Mouse (Mus musculus) c-Kit-positive CD71-positive TER-119-negative erythroid progenitor cells, embryonic 14.5 days (primary cell): ENCODE measurements around the gene Srcap.
A peak's percentile ranks its signal among the peaks of the same experiment; 100 is the strongest.
"Not testable (repeated sequence)": the region's sequence is repeated elsewhere in the genome, so short reads cannot be mapped to it uniquely, and the experiment has no call there.

ENCODE experiments used
- DNase-seq: peaks from one replicate; pipeline ENCODE4 v3.0.0-alpha.2; 2013; ENCODE audit warnings: low read depth

Srcap gene

GRCm38 (mm10) chr7:127491846-127492245, 19.9 kb upstream of the Srcap start:
- DNase-seq = no peak

DNA sequence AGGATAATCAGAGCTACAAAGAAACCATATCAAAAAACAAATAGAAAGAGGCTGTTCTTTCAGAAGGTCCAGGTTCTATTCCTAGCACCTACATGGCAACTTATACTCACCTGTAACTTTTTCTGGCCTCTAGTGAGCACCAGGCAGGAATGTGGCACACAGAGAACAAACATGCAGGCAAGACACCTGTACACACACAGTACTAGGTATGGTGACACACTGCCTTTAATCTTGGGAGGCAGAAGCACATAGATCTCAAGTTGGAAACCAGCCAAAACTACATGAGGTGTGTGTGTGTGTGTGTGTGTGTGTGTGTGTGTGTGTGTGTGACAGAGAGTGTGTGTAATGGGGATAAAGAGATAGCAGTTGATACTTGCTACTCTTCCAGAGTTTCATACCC, 17.1 kb upstream of the Srcap start:
- DNase-seq = no peak

DNA sequence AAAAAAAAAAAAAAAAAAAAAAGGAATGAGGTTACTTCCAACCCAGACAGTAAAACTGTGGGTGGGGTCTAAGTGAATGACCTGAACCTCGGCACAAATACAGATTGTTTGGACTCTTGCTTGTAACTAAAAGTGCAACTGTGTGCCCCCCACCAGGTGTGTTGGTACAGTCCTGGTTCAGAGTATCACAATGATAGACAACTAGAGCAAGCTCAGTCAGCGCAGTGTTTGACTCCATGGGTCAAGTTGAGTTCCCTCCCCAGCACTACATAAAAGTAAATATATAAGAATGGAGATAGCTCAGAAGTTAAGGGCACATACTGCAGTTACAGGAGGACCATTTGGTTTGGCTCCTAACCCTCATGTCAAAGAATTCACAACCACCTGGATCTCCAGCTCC, 14.4 kb upstream of the Srcap start:
- DNase-seq = no peak

DNA sequence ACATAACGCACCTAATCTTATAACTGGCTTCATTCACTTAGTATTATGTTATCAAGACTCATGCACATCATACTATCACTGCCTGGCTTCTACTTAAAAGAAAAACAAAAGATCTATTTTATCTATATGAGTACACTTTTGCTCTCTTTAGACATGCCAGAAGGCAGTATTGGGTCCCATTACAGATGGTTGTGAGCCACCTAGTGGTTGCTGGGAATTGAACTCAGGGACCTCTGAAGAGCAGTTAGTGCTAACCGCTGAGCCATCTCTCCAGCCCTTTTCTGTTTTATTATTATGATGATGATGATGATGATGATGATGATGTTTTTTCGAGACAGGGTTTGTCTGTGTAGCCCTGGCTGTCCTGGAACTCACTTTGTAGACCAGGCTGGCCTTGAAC, 13.4 kb upstream of the Srcap start:
- no peak for DNase-seq

DNA sequence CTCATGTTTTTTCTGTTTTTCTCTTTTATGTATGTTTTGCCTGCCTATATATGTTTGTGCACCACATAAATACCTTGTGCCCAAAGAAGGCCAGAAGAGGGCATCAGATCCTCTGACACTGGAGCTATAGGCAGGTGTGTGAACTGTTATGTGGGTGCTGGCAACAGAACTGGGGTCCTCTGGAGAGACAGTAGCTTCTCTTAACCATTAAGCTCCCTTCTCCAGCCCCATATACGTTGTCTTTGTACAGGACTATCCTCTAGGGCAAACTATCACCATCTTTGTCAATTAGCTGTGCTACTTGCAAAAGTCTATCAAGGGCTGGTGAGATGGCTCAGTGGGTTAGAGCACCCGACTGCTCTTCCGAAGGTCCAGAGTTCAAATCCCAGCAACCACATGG, 3.5 kb upstream of the Srcap start:
- DNase-seq = no peak

DNA sequence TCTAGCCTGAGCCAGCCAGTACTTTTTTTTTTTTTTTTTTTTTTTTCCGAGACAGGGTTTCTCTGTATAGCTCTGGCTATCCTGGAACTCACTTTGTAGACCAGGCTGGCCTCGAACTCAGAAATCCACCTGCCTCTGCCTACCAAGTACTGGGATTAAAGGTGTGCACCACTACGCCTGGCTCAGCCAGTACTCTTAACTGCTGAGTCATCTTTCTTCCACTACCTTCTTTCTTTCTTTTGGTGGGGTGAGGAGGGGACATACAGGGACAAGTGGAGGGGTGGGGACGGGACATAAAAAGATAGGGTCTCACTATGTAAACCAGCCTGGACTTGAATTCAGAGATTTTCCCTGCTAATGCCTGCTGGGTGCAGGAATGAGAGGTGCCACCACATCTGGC, 2.0 kb upstream of the Srcap start:
- DNase-seq = not testable (repeated sequence)

DNA sequence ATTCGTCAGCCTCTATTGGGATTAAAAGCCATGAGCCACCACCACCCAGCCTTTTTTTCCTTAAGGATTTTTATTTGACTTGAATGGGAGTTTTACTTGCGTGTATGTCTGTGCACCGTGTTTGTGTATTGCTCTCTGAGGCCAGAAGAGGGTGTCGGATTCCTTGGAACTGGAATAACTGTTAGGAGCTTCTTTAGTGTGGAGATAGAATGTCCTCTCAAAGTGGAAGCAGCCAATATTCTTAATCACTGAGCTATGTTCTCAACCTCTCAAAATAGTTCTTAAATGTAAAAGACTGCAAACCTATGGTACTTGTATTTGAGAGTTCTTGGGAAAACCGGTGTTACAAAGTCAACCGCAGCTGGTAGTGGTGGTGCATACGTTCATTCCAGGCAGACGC, 542 bp upstream of the Srcap start:
- DNase-seq = peak; percentile 22

DNA sequence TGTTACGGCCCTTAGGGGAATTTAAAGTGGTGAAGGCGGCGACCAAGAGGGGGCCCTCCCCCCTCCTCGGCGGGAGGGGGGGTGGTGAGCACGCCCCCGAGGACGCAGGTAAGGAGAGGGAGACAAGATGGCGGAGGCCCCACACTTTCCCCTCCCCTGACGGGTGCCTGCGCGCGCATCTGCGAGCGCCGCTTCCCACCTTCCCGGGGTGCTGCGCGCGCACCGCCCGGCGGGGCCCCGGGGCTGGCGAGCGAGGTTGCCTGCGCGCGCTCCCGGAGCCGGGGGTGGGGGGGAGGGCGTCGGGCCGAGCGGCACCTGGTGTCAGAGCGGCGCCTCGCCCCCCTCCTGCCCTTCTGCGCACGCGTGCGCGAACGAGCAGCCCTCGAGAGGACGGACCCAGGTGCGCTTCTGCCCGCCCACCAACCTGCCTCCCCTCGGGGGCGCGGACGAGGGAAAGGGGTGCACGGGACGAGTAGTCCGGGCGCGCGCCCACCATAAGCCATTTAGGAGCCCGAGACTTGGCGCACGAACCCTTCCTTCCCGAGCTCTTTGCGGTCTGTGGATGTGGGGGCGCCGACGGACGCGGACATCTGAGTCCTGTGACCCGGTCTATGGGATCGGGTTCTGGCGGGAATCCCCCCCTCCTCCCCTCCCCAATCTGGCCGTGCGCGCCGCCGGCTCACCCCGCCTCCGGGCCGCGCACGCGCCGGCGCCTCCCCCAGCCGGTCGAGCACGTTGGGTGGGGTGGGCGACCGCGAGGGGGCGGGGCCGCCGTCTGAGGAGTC, 640 bp downstream of the Srcap start:
- peak; percentile 86 for DNase-seq

DNA sequence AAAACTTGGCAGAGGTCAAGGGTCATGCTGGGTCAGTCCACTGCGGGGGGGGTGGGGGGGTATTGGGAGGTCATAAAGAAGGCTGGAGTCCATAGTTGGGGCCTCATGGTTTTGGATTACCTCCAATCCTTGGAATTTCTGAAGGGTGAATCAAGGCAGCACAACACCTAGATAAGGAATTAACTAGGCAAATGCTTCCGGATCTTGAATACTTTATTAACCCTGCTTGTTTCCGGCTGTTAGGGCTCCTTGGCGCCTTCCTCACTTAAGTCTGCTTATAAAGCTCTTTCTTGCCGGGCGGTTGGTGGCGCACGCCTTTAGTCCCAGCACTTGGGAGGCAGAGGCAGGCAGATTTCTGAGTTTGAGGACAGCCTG, 1.2 kb downstream of the Srcap start:
- no peak for DNase-seq

DNA sequence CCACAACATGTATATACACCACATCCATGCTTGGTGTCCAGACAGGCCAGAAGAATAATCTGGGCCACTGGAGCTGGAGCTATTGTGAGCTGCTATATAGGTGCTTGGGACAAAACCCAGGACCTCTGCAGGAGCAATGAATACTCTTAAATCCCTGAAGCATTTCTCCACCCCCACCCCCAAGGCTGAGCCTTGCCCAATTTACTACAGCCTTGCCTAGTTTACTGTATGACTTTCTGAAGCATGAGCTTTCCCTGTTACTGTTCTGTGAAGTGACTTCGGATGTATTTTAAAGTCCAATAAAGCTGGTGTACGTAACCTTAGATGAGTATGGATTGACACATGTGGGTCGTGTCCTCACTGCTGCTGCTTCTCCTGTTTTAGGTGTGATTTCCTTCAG, 2.0 kb downstream of the Srcap start:
- DNase-seq = no peak

DNA sequence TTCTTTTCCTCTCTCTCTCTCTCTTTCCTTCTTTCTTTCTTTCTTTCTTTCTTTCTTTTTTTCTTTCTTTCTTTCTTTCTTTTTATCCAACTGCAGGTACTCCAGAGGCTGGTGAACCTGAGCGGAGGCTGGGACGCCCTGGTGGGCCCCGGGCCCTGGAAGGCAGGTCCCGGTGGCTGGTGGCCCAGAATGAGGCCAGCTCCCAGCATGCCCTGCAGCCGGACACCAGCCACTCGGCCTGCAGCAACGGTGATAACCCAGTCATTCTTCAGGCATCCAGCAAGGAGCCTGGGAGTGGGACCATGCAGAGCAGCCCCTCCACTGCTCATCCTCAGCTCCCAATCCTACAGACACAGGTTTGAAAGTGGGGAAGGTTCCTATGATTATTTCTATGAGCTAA, 4.1 kb downstream of the Srcap start:
- no peak for DNase-seq

DNA sequence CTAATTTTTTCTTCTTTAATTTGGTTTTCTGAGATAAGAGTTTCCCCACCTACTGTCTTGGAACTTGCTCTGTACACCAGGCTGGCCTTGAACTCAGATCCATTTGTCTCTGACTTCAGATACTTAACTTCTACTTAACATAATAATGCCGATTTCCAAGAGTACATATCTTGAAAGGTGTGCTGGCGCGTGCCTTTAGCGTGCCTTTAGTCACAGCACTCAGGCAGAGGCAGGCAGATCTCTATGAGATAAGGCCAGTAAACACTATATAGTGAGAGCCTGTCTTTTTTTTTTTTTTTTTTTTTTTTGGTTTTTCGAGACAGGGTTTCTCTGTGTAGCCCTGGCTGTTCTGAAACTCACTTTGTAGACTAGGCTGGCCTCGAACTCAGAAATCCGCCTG, 4.6 kb downstream of the Srcap start:
- no peak for DNase-seq

DNA sequence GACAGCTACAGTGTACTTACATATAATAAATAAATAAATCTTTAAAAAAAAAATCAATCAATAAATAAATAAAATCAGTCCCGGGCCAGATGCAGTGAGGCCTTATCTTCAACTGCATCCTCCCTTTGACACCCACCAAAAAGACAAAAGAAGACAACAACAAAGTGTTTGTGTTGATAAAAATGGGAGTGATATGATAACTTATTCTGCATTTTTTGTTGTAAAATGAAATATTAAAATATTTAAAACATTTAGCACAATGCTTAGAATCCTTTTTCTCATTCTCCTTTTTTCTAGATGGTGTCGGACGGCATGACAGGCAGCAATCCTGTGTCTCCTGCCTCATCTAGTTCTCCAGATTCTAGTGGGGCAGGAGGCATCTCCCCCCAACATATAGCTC, 7.5 kb downstream of the Srcap start, which contains the start of gene Gm42715:
Gm42715 (plus strand) TSS at position 301 of the 400 bp plus-strand sequence.
- DNase-seq = no peak

- DNase-seq = no peak
Measured at GRCm38 (mm10) chr7:127541671-127542070, 29.9 kb downstream of the Srcap start.

GRCm38 (mm10) chr7:127549116-127549835, 37.5 kb downstream of the Srcap start:
- DNase-seq = no peak

- DNase-seq = no peak
Measured at GRCm38 (mm10) chr7:127551558-127551957, 39.8 kb downstream of the Srcap start.

DNA sequence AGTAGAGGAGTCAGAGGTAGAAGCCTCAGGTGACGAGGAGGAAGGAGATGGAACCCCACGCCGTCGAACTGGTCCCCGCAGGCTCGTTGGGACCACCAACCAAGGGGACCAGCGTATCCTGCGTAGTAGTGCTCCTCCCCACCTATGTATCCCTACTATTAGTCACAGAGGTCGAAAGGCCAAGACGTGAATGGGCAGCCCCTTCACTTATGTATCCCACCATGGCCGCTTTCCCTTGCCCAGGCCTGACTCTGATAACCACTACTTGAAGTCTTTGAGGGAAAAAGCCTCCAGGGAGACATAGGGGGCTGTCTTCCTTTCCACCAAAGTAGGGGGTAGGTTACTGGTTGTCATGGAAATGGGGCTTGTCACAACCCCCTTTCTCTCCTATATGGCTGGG, 48.8 kb downstream of the Srcap start:
- no peak for DNase-seq

GRCm38 (mm10) chr7:127561340-127561858, 49.6 kb downstream of the Srcap start, which contains the start of gene Tmem265:
Gene Tmem265, plus strand, starts transcription at chr7:127561390.
- DNase-seq = no peak

GRCm38 (mm10) chr7:127564381-127565150, 52.8 kb downstream of the Srcap start:
- no peak for DNase-seq

DNA sequence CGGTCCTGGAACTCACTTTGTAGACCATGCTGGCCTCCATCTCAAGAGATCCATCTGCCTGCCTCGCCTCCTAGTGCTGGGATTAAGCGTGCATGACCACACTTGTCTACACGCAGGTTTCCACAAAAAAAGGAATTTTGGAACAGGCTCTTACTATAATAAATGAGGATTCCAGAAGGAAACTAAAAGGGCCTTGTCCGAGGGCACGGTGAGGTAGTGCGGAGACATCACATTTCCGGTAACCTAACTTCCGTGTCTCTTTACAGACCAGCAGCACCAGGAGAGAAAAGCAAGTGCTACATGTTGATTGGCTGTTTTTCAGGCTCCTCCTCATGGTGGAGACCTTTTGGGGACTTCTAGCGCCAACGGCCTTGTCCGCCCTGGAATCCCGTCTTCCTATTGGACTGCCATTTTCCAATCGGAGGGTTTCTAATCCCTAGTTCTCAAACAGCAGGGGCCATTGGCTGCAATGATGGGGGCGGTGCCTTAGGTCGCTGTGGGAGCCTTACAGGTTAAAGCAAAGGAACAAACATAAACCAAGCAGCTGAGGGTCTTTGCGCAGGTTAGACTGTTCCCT, 61.2 kb downstream of the Srcap start, which contains the start of gene Phkg2:
Phkg2 (plus strand) TSS at position 446 of the 577 bp plus-strand sequence.
- DNase-seq = peak; percentile 97

- DNase-seq = peak; percentile 15
Measured at GRCm38 (mm10) chr7:127573503-127574008, 61.8 kb downstream of the Srcap start.

DNA sequence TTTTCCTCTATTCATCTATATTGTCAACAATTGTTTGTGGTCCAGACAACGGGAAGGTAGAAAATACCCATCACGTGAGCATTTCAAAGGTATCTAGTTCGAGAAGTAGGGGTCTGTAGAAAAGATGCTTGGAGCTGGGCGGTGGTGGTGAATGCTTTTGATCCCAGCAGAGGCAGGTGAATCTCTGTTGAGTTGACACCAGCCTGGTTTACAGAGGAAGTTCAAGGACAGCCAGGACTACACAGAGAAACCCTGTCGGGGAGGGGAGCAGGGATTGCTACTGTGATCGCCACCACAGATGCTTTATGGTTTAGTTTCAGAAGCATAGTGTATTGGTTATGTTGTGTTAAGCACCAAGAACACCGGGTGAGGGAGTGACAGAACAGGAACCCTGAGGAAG, 62.3 kb downstream of the Srcap start:
- no peak for DNase-seq
